Mouse (Mus musculus): Measurements from ENCODE around the gene S1pr4.

S1pr4 gene

DNA sequence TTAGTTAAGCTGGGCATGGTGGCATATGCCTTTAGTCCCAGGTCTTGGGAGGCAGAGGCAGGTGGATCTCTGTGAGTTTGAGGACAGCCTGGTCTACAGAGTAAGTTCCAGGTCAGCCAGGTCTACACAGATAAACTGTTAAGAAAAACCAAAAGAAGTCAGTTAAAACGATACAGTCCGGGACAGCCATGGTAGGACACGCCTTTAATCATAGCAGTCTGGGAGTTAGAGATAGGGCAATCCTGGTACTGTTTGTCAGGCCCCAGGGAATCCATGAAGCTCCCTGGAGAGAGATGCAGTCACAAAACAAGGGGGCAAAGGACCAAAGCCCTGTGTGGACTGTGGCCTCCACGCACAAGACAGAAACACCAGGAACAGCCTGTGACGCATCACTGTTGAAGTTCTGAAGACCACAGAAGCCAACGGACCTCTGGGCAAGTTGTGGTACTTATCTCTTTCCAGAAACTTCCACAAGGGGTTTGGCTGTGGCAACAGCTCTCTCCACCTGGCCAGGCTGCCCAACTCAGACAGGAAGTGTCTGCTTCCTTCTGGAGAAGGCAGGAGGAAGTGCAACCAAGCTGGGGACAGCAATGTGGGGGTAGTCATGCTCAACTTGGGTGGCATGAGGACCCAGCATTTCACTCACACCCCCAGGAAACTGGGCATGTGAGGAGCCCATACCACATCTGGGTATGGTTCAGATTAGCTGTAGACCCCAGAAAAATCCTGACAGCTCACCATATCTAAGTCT, 19.5 kb upstream of the S1pr4 start:
- DNase-seq = no peak

DNA sequence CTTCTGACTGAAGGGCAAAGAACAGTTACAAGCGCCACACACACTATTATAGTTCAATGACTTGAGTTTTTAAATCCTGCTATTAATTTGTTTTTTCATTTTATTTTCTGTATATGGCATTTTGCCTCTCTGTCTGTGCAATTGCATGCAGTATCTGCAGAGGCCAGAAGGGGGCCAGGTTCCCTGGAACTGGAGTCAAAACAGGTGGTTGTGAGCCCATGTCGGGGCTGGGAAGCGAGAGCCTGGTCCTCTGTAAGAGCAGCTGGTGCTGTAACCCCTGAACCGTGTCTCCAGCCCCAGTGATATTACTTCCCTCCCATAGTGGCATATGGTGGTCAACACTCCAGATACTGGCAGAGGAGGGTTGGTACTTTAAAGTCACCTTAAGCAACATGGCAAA, 18.6 kb upstream of the S1pr4 start:
- peak; percentile 78 for DNase-seq

DNA sequence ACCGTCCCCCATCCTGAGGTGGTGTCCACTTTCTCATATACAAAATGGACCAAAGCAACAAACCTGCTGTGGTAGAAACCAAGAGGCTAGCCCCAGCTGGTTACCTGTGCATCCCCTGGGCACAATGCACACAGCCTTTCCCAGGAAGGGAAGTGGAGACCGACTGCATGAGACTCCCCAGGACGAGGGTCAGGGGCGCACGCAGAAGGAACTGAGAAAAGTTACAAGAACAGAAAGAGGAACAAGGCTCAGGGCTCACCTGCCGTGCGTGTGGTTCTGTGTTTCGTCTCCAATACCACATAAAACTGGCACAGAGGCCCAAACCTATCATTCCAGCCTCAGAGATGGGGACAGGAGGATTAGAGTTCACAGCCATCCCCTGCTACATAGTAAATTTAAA, 17.3 kb upstream of the S1pr4 start:
- DNase-seq = no peak

DNA sequence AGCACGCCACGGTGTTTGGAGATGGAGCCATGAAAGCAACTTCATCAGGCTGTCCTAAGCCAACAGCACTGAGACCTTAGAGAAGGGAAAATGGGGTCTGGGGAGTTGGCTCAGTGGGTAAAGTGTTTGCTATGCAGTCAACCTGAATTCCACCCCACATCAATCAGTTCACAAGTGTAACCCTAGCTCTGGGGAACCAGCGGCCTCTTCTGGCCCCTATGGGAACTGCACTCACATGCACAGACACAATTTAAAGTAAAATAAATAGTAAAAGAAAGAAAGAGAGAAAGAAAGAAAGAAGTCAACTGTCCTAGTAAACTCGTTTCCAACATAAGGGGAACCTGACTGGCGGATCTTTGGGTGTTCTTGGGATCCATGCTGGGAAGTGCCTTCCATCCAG, 13.9 kb upstream of the S1pr4 start:
- DNase-seq = no peak

DNA sequence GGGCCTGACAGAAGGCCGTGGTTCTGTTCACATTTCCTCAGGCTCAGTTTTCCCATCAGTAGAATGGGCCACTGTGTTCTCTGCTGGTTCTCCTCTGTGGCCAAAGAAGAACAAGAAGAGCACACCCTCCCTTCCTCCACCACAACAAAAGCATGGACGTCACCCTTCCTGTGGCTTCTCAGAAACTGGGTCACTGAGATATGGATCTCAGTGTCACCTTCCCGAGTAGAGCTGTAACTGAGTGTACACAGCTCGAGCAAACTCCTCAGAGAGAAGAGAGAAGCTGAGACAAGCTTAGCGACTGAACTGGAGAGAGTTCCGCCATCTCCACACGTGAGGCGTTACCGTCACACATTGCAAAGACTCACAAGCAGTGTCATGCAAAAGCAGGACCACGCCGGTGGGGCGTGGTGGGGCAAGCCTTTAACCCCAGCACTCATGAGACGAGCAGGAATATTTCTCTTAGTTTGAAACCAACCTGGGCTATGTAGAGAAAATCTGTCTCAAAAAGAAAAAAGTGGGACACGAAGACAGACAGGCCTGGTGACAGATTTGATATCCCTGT, 10.4 kb upstream of the S1pr4 start:
- no peak for DNase-seq

DNA sequence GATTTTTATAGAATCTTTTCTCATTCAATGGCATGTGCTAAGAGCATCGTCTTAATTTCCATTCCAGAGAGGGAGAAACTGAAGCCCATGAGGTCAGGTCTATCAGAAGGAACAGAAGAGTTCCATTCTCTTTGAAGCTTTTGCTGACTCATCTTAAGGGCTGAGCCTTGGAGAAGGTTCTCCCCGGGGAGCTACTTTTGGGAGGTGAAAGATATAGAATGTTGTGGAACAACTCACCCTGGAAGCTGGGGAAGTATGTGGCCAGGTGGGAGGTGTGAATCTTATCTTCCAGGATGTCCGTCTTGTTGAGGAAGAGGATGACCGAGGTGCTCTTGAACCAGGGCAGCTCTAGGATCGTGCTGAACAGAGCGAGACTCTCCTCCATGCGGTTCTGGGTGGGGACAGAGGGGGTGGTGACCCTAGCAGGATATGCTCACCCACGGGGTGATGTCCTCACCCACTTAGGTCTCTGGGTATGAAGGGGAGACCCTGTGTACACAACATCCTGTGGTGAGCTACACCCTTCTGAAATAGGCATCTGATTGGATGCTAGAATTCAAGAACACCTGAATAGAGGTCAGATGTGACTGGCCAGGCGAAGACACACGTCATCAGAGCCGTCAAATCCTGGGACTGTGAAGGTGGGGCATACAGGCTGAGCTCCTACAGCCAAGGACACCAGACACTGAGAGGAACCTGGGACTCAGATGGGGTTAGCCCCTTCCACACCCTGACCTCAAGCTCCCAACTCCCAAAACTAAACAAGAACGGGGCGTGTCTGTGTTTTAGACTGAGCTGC, 8.0 kb upstream of the S1pr4 start:
- no peak for DNase-seq

DNA sequence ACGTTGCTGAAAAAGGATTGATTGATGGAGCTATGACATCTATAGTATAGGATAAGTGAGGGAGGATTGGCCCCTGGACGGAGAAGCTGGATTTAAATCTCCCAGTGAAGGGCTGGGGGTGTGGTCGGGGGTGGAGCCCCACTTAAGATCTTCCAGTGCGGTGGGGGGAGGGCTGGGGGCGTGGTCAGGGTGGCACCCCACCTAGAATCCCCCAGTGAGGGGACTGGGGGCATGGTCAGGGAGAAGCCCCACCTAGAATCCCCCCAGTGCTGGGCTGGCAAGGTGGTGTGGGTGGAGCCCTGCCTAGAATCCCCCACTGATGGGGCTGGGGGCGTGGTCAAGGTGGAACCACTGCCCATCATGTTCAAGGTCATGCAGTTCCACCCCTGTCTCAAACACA, 7.2 kb upstream of the S1pr4 start:
- no peak for DNase-seq

DNA sequence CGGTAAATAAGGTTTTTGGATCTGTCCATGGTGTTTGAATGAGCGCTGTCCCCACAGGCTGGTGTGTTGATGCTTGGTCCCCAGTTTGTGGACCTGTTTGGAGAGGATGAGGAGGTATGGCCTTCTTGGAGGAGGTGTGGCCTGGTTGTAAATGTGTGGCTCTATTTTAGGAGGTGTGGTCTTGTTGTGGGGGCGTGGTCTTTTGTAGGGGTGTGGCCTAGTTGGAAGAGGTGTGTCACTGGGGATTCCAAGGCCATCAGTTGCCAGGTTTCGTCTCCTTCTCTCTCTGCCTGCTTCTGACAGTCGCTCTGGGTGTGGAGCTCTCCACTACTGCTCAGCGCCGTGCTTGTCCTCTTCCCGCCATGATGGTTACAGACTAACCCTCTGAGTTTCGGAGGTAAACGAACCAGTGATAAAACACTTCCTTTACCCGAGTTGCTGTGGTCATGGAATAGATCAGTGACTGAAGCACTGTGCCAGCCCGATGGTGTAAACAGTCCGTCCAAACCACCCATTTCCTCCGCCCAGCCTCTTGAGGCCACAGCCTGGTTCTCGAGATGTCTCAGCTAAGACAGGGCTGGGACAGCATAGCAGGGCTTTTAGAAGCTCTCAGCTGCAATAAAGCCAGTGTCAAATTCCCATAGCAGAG, 5.2 kb upstream of the S1pr4 start:
- DNase-seq = no peak

DNA sequence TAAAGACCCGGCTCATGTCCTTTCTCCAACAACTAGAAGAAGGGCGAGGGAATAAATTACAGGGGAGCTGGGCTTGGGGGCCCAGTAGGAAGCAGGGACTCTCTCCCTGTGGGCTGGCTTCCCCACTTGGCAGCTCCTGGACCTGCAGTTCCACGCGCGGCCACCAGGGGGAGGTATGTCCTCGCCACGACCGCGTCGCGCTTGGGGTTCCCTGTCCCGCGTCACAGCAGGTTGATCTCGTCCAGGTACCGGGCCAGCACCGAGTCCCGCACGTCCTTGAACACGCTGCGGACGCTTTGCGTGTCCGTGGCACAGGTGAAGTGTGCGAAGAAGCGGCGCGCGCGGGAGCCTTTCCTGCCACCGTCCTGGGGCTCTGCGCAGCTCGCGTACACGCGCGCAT, 2.7 kb upstream of the S1pr4 start:
- DNase-seq = peak; percentile 91

DNA sequence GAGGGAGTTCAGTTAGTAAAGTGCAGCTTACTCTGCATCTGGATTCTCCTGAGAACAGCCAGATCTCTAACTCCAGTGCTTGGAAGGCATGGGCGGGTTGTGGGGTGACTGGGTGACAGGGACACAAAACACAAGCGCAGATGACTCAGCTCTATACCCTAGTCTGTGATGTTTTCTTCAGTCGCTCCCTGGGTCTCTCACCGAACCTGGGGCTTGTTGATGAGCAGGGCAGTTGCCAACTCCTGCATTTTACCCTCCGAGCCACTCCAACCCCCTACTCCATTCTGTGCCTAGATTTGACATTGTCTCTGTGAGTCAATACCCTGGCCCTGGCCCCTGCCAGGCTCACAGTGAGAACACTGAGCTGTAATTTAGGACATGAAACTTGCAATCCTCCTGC, 1.9 kb upstream of the S1pr4 start:
- no peak for DNase-seq

DNA sequence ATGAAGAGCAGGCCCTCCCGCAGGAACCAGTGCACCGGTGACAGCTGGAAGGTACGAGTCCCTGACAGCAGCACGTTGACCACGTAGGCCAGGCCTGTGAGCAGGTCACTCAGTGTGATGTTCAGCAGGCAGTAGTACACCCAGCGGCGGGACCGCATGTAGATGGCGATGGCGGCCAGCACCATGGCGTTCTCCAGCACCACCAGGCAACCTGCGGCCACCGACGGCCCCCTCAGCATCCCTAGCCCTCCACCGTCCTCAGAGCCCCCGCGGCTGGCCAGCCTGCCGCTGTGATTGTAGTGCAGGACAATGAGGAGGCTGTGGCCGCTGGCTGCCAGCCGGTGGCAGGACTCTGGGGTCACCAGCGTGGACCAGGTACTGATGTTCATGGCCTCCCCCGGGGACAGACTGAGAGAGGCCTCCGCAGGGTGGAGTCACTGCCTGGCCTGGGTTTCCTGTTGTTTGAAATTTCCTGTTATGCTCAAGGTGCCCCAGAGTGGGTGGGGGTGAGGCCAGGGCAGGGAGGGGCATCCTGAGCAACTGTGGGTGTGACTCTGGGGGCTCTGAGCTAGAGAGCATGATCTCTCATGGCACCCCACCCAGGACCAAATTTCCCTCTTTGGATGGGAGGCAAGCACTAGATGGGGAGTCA, 556 bp downstream of the S1pr4 start:
- peak; percentile 57 for DNase-seq

DNA sequence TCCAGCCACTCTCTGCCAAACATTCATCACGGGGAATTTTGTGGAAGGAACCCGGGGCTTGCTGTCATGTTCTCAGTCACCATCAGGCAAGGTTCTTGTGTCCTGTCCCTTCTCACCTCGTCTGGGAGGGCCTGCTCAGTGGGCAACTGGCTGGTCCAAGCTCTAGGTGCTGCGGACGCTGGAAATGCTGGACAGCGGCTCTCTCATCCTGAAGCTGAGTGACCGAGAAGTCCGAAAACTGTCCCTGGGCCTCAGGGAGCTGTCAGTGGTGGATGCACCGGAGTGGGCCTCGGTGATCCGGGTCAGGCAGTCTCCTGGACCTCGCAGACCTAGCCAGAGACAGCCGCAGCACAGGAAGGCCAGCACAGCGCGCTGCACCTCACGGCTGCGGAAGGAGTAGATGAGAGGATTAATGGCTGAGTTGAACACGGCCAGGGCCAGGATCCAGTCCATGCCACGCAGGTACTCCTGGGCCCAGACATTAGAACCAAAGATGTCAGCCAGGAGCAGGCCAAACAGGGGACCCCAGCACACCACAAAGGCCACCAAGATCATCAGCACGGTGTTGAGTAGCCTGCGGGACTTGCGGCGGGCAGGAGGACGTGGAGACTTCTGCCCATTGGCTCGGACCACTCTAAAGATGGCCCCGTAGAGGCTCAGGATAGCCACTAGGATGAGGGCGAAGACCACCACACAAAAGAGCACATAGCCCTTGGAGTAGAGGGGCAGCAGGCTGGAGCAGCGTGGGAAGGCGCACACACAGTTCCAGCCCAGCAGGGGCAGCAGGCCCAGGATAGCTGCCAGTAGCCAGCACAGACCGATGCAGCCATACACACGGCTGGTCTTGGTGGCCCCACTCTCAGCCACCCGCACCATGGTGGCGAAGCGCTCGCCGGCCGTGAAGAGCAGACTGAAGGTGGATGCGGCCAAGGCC, 1.3 kb downstream of the S1pr4 start:
- no peak for DNase-seq

DNA sequence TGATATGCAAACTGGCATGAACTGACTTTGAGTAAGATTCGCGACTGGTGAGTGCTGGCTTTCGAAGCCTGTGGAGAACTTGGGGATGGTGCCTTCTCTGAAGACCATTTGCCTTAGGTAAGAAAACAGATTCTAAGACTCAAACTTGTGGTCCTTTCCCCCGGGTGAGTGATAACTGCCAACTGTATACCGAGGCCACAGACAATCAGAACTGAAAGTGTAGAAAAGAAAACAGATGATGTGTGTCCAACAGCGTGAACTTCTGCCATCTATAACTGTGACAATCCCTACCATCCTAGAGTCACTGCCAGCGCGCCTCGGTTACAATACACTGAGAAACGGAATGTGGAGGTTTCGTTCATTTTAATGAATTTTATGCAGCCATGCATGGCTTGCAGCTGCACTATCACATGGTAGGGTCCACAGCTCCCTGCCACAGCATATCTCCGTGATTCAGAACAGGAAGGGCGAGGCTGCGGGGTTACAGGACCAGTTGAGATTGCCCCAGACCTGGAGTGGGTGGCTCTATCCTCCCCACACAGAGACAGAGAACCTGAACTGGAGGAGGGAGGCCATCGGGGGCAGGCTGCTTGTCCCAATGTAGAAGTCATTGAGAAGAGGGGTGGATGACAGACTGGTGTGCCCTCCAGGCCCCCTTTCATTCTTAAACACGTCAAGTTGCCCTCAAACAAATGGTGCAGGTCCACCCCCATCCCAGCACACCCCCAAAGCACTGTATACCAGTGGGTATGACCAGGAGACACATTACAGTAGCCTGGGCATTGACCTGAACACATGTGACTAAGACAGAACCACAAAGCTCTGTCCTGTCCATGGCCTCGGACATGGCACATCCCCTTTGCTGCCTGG, 2.3 kb downstream of the S1pr4 start:
- no peak for DNase-seq

DNA sequence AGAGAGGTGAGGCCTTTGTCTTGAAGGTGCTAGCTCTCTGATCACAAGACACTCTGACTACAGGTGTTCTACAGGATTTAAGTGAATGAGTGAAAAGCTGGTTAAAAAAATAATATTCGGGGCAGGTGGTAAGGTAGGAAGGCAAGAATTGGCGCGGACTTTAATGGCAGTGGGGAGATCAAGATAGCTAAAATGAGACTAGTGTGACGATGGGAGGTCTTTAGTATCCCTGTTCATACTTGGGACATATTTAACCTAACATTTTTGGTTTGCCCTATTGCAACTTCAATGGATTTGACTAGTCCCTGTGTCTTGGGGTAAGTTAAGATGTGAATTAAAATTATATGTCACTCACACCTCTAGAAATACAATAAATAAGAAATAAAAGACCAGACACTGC, 3.0 kb downstream of the S1pr4 start:
- DNase-seq = peak; percentile 34

DNA sequence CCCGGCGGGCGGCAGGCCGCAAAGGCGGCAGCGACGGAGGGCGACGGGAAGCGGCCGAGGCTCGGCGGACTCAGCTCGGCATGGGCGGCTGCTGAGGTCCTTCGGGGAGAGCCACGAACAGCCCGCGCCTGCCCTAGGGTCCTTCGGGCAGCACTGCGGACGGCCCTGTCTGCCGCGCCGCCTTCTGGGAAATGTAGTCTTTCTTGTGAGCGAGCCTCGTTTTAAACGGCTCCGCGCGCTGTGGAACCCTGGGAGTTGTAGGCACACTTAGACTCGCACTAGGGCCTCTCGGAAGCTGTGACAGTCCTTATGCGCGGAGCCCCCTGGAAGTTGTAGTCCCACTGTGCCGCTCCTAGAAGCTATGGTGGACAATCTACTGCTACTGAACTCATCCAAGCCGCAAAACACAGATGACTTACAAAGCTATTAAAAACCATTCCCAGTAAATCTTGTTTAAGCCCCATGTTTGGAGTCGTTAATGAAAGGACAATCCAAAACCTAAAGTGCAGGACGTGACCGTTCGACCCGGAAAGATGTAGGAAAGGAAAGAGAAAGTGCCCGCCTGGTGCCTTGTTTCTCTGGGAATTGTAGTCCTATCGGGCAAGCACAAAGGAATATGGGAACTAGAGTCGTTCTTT, 3.5 kb downstream of the S1pr4 start, which contains the start of gene Ncln:
Gene Ncln (minus strand): TSS at position 129 of the 638 bp plus-strand sequence.
- DNase-seq = peak; percentile 99

DNA sequence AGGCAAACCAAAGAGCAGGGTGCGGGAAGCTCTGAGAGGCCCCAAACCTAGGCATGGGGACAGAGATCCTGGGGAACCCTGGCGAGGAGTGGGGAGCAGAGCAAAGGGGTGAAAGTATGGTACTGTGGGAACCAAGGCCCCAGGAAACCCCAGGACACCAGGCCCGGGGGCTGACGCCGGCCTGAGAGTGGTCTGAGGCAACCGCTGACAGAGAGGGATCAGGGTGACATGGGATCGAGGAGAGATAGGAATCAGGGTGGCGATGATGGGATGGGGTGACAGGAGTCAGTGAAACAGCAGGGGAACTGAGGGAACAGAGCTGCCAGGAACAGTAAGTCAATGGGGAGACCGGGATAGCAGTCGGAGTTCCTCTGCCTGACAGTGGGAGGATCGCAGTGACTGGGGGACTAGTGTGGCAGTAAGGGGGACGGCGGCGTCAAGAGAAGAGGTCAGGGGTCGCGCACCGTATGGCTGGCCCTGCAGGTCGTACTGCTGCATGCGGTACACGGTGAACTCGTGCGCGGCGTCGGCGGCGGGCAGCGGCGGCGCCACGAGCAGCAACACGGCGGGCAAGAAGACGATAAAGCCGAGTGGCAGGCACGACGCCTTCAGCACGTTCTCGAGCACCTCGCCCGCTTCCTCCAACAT, 4.2 kb downstream of the S1pr4 start:
- no peak for DNase-seq

DNA sequence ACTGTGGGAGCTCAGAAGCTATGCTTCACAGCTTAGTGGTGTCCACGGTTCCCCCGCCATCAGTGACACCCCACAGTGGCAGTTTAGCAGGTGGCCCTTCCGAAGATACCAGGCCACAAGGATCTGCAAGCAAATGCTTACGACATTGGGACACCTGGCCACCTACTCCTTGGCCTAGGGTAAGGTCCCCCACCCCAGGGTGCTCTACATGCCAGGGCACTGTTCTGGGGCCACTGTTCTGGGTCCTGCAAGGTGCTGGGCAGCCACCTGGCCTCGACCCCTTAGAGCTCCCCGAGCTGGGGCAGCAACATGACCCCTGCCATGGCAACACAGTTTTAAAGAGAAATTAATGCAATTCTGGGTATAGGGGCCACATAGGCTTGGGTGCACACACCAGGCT, 4.8 kb downstream of the S1pr4 start:
- DNase-seq = no peak

DNA sequence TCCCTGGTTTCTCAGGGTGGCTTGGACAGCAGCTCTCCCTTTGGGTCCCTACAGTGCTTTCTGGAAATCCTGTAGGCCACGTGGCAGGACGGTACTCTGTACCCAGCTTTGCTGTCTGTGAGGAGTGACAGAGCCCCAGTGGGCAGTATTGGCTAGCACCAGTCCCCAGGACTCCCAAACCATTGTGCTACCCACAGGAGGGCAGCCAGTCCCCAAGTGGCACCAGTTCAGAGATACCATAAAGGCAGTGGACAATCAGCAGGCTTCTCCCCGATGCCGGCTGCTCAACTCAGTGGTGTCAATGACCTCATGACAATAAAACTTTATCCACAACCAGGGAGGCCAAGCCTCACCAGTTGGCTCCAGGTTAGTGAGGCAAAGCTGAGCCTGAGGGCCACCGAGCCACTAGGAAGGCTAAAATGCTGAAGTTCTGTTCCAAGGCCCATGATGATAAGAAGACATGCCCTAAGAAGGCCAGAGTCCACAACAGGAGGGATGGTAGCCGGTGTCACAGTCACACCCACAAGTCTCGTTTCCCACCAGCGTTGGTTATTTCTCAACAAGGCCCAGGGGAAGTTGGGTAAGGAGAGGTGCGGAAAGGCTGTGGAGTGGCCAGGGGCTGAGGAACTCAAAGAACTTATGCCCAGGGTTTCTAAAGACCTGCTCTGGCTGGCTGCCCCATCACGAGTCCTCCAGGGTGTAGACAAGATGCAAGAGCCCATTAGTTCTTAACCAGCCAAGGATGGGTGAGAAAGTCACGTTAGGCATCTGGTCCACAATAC, 5.5 kb downstream of the S1pr4 start:
- DNase-seq = no peak

Measured in kidney, adult 9 months (tissue).